Mouse (Mus musculus) lung, embryonic 14.5 days (tissue): ENCODE data around the gene Me1. TPM values are rescaled to one million over a fixed set of nuclear protein-coding genes. Genes with fewer than 3 reads are reported as not detected.

ENCODE experiments used
- ATAC-seq: fragments of 200-750 bp; cut with Nextera tagmentation; 2 replicates; pipeline ENCODE4 v1.8.0; 2017; ENCODE audit warnings: mild to moderate bottlenecking, moderate TSS enrichment, moderate library complexity; ENCODE audit not compliant: insufficient read depth
- DNase-seq: peaks from one replicate; pipeline ENCODE4 v3.0.0-alpha.2; 2015
- H3K27ac ChIP-seq: fragments of 300-500 bp; sonication (generic); 2 replicates; pipeline ENCODE4 v1.5.1; 2014; ENCODE audit warnings: low read depth, mild to moderate bottlenecking, moderate library complexity
- H3K27me3 ChIP-seq: fragments of 300-500 bp; sonication (generic); 2 replicates; pipeline ENCODE4 v1.6.1; 2014; ENCODE audit warnings: low read length, control low read depth; ENCODE audit not compliant: insufficient read depth
- H3K36me3 ChIP-seq: fragments of 300-500 bp; sonication (generic); 2 replicates; pipeline ENCODE4 v1.6.1; 2014; ENCODE audit warnings: control low read depth; ENCODE audit not compliant: insufficient read depth
- H3K4me1 ChIP-seq: fragments of 300-500 bp; sonication (generic); 2 replicates; pipeline ENCODE4 v1.6.1; 2014; ENCODE audit warnings: antibody characterized with exemption, control low read depth; ENCODE audit not compliant: insufficient read depth
- H3K4me2 ChIP-seq: fragments of 300-500 bp; sonication (generic); 2 replicates; pipeline ENCODE4 v1.6.1; 2014; ENCODE audit warnings: mild to moderate bottlenecking
- H3K4me3 ChIP-seq: fragments of 300-500 bp; sonication (generic); 2 replicates; pipeline ENCODE4 v1.5.1; 2014; ENCODE audit warnings: low read depth, low read length
- H3K9ac ChIP-seq: fragments of 300-500 bp; sonication (generic); 2 replicates; pipeline ENCODE4 v1.6.1; 2014
- H3K9me3 ChIP-seq: fragments of 300-500 bp; sonication (generic); 2 replicates; pipeline ENCODE4 v1.6.1; 2016; ENCODE audit warnings: low read depth, low read length, control low read depth
- CTCF ChIP-seq: IDR thresholded peaks from 2 replicates; pipeline ENCODE4 v1.5.1; 2016; ENCODE audit warnings: antibody characterized with exemption, low read depth
- WGBS: fragments of 180-500 bp; shearing (Covaris S2); extraction: QIAGEN DNeasy Blood & Tissue Kit; methylation state at CpG from one replicate; pipeline ENCODE4 v1.1.7; 2014; 5-methylcytosine and 5-hydroxymethylcytosine counted together
- polyA plus RNA-seq: library from polyadenylated mRNA; unstranded; fragments of >200 nt; fragmentation: Nextera tagmentation; extraction: Ambion mirVana; gene quantifications from 2 replicates; pipeline ENCODE4 v1.2.1, GENCODE M21; 2014

Me1 gene
- polyA plus RNA-seq, 1 experiment from 2014 or later = 27.4 TPM

- 57% methylated on average over 9 of the region's 9 CpGs for WGBS
- Histone ChIP-seq H3K4me3 (no peak overlapping the region), H3K4me1 (no peaks in the 10 kb centered on the region), H3K9me3 (no peaks in the 10 kb centered on the region), H3K36me3 (no peaks in the 10 kb centered on the region), H3K27me3 (no peaks in the 10 kb centered on the region), H3K4me2 (no peak overlapping the region), H3K27ac (no peak overlapping the region), H3K9ac (no peak overlapping the region)
- DNase-seq (no peak), ATAC-seq (no peak)
- no peak for TF ChIP-seq CTCF
These were observed 39.0 kb upstream of the Me1 start for GRCm38 (mm10) chr9:86734795-86735194.

GRCm38 (mm10) chr9:86734357-86734756, 38.6 kb upstream of the Me1 start:
- Histone ChIP-seq H3K27ac (no peak overlapping the region), H3K27me3 (no peaks in the 10 kb centered on the region), H3K9me3 (no peaks in the 10 kb centered on the region), H3K36me3 (no peaks in the 10 kb centered on the region), H3K4me2 (no peak overlapping the region), H3K9ac (no peak overlapping the region), H3K4me1 (no peaks in the 10 kb centered on the region), H3K4me3 (no peak overlapping the region)
- no peak for TF ChIP-seq CTCF
- DNase-seq = no peak
- ATAC-seq = no peak

- DNase-seq = no peak
- TF ChIP-seq CTCF = no peak
- Histone ChIP-seq H3K27ac (no peak overlapping the region), H3K9ac (no peak overlapping the region), H3K9me3 (no peaks in the 10 kb centered on the region), H3K4me2 (no peak overlapping the region), H3K27me3 (no peaks in the 10 kb centered on the region), H3K36me3 (no peaks in the 10 kb centered on the region), H3K4me3 (no peak overlapping the region), H3K4me1 (no peaks in the 10 kb centered on the region)
- no peak for ATAC-seq
- WGBS = 85% methylated on average over 3 of the region's 3 CpGs
These were observed 34.1 kb upstream of the Me1 start for GRCm38 (mm10) chr9:86729811-86730210.

GRCm38 (mm10) chr9:86729084-86729483, 33.3 kb upstream of the Me1 start:
- no peak for TF ChIP-seq CTCF
- DNase-seq (no peak), ATAC-seq (no peak)
- H3K9me3 ChIP-seq = no peaks in the 10 kb centered on the region
- no peak overlapping the region for H3K4me3 ChIP-seq
- no peak overlapping the region for H3K4me2 ChIP-seq
- H3K27ac ChIP-seq = no peak overlapping the region
- H3K27me3 ChIP-seq = no peaks in the 10 kb centered on the region
- 50% methylated on average over 1 of the region's 1 CpGs for WGBS
- H3K36me3 ChIP-seq = no peaks in the 10 kb centered on the region
- H3K4me1 ChIP-seq = no peaks in the 10 kb centered on the region
- no peak overlapping the region for H3K9ac ChIP-seq

- no peaks in the 10 kb centered on the region for H3K4me1 ChIP-seq
- H3K27me3 ChIP-seq = no peaks in the 10 kb centered on the region
- no peak overlapping the region for H3K4me2 ChIP-seq
- no peak for TF ChIP-seq CTCF
- H3K9ac ChIP-seq = no peak overlapping the region
- H3K9me3 ChIP-seq = no peaks in the 10 kb centered on the region
- no peak overlapping the region for H3K27ac ChIP-seq
- ATAC-seq (no peak), DNase-seq (no peak)
- WGBS = 77% methylated on average over 10 of the region's 10 CpGs
- no peaks in the 10 kb centered on the region for H3K36me3 ChIP-seq
- no peak overlapping the region for H3K4me3 ChIP-seq
These were observed 32.6 kb upstream of the Me1 start for GRCm38 (mm10) chr9:86728214-86728814.

GRCm38 (mm10) chr9:86726381-86726720, 30.6 kb upstream of the Me1 start:
- H3K4me3 ChIP-seq = no peak overlapping the region
- no peaks in the 10 kb centered on the region for H3K9me3 ChIP-seq
- DNase-seq (no peak), ATAC-seq (no peak)
- no peak overlapping the region for H3K9ac ChIP-seq
- no peaks in the 10 kb centered on the region for H3K27me3 ChIP-seq
- no peak for TF ChIP-seq CTCF
- no peaks in the 10 kb centered on the region for H3K4me1 ChIP-seq
- no peaks in the 10 kb centered on the region for H3K36me3 ChIP-seq
- no peak overlapping the region for H3K4me2 ChIP-seq
- 90% methylated on average over 5 of the region's 5 CpGs for WGBS
- H3K27ac ChIP-seq = no peak overlapping the region

DNA sequence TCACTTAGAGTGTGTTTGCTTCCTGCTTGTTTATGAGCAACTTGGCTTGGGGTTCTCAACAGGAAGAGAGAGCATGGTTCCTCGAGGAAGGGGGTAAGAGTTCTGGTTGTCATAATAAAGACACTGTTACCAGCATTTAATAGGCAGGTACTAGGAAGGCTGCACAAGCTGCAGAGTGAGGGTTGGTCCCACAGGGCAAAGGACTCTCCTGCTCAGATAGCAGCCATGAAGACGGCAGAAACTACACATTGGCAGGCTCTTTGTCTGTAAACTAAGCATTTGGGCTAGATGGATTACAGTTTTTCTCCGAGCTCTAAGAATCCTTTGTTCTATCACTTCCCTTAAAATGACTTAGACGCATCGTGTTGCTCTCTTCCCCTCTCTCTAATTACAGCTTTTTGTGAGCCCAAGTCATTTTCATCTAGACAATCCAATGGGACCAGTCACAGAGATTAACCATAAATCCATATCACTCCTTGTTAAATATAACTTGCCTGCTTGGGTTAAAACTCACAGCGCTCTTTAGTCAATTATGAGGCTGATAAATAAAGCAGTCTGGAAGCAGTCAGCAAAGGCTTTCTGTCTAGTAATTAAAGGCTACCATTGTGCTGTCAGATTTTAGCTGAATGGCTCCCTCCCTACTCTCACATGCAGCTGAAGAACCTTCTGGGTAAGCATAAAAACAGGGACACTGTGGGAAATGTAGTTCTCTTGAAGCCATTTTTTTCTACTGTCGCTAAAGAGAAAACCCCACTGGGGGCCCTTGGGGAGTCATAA, 30.0 kb upstream of the Me1 start:
- Histone ChIP-seq H3K4me2 (no peak overlapping the region), H3K4me3 (no peak overlapping the region), H3K27me3 (no peaks in the 10 kb centered on the region), H3K4me1 (no peaks in the 10 kb centered on the region), H3K9ac (no peak overlapping the region), H3K27ac (no peak overlapping the region), H3K36me3 (no peaks in the 10 kb centered on the region), H3K9me3 (no peaks in the 10 kb centered on the region)
- TF ChIP-seq CTCF = no peak
- ATAC-seq (no peak), DNase-seq (no peak)
- 61% methylated on average over 7 of the region's 7 CpGs for WGBS
